Mouse (Mus musculus) forebrain, postnatal 0 days (tissue): ENCODE results near the gene Aym1. TPM values are rescaled to one million over a fixed set of nuclear protein-coding genes. Genes with fewer than 3 reads are reported as not detected.

Source experiments
- ATAC-seq: fragments of 200-750 bp; cut with Nextera tagmentation; 2 replicates; pipeline ENCODE4 v1.8.0; 2017; ENCODE audit warnings: mild to moderate bottlenecking, moderate library complexity
- DNase-seq: peaks from one replicate; pipeline ENCODE4 v3.0.0-alpha.2; 2015
- H3K27ac ChIP-seq: fragments of 300-500 bp; sonication (generic); 2 replicates; pipeline ENCODE4 v1.5.1; 2014; ENCODE audit warnings: low read depth, mild to moderate bottlenecking, antibody characterized with exemption, low read length, moderate library complexity, mixed read lengths
- H3K27me3 ChIP-seq: fragments of 300-500 bp; sonication (generic); 2 replicates; pipeline ENCODE4 v1.6.1; 2014; ENCODE audit warnings: mild to moderate bottlenecking, low read length, mixed read lengths; ENCODE audit not compliant: insufficient read depth
- H3K36me3 ChIP-seq: fragments of 300-500 bp; sonication (generic); 2 replicates; pipeline ENCODE4 v1.6.1; 2014; ENCODE audit warnings: mild to moderate bottlenecking, moderate library complexity; ENCODE audit not compliant: insufficient read depth
- H3K4me1 ChIP-seq: fragments of 300-500 bp; sonication (generic); 2 replicates; pipeline ENCODE4 v1.6.1; 2014; ENCODE audit warnings: antibody characterized with exemption; ENCODE audit not compliant: insufficient read depth
- H3K4me2 ChIP-seq: fragments of 300-500 bp; sonication (generic); 2 replicates; pipeline ENCODE4 v1.6.1; 2014; ENCODE audit warnings: low read depth, mild to moderate bottlenecking, moderate library complexity
- H3K4me3 ChIP-seq: fragments of 300-500 bp; sonication (generic); 2 replicates; pipeline ENCODE4 v1.5.1; 2014; ENCODE audit warnings: low read depth, low read length, mixed read lengths
- H3K9ac ChIP-seq: fragments of 300-500 bp; sonication (generic); 2 replicates; pipeline ENCODE4 v1.6.1; 2014; ENCODE audit warnings: mild to moderate bottlenecking
- H3K9me3 ChIP-seq: fragments of 300-500 bp; sonication (generic); 2 replicates; pipeline ENCODE4 v1.6.1; 2016; ENCODE audit warnings: low read length
- CTCF ChIP-seq: sonication (generic); IDR thresholded peaks from 2 replicates; pipeline ENCODE4 v1.5.1; 2016; ENCODE audit warnings: antibody characterized with exemption, control low read depth, low read depth
- WGBS: fragments of 180-500 bp; shearing (Covaris S2); extraction: QIAGEN DNeasy Blood & Tissue Kit; methylation state at CpG from one replicate; pipeline ENCODE4 v1.1.7; 2014; 5-methylcytosine and 5-hydroxymethylcytosine counted together
- polyA plus RNA-seq: library from polyadenylated mRNA; unstranded; fragments of >200 nt; fragmentation: Nextera tagmentation; extraction: Ambion mirVana; gene quantifications from 2 replicates; pipeline ENCODE4 v1.2.1, GENCODE M21; 2015
- total RNA-seq: library from RNA; depleted of rRNA; stranded (reverse); fragments of >200 nt; gene quantifications from 2 replicates; pipeline ENCODE4 v1.2.3, GENCODE M21; 2014

Aym1 gene
- total and polyA plus RNA-seq, 2 experiments from 2014 or later: not detected

- H3K4me2 ChIP-seq: no peak overlapping the region
- no peaks in the 10 kb centered on the region for H3K36me3 ChIP-seq
- no peaks in the 10 kb centered on the region for H3K9me3 ChIP-seq
- H3K27ac ChIP-seq: 0 out of 2 replicates have a peak overlapping the region, but pooled peaks have one; percentile 51
- 34% methylated on average over 3 of the region's 3 CpGs for WGBS
- no peak overlapping the region for H3K4me3 ChIP-seq
- peaks cover 8% of the 10 kb centered on the region for H3K27me3 ChIP-seq
- H3K9ac ChIP-seq: no peak overlapping the region
- TF ChIP-seq CTCF: no peak
- ATAC-seq (peak; percentile 96), DNase-seq (peak; percentile 81)
- H3K4me1 ChIP-seq: peaks cover 10% of the 10 kb centered on the region; the same call in 1 of the 2 replicates
Measured at GRCm38 (mm10) chr5:113351768-113352167, 5.3 kb upstream of the Aym1 start.

- Histone ChIP-seq H3K9me3 (no peaks in the 10 kb centered on the region), H3K27me3 (peaks cover 8% of the 10 kb centered on the region), H3K4me3 (no peak overlapping the region), H3K4me2 (no peak overlapping the region), H3K36me3 (no peaks in the 10 kb centered on the region), H3K27ac (0 out of 2 replicates have a peak overlapping the region, but pooled peaks have one; percentile 4), H3K9ac (no peak overlapping the region), H3K4me1 (peaks cover 14% of the 10 kb centered on the region)
- WGBS: 51% methylated on average over 6 of the region's 6 CpGs
- no peak for TF ChIP-seq CTCF
- DNase-seq (no peak), ATAC-seq (no peak)
Measured at GRCm38 (mm10) chr5:113352636-113353035, 4.5 kb upstream of the Aym1 start.

GRCm38 (mm10) chr5:113354311-113354710 is 2.8 kb upstream of the Aym1 start:
- DNase-seq: no peak
- Histone ChIP-seq H3K27me3 (no peaks in the 10 kb centered on the region), H3K9ac (no peak overlapping the region), H3K9me3 (no peaks in the 10 kb centered on the region), H3K4me2 (peak overlapping the region; percentile 10), H3K27ac (no peak overlapping the region), H3K4me3 (no peak overlapping the region), H3K36me3 (no peaks in the 10 kb centered on the region), H3K4me1 (peaks cover 14% of the 10 kb centered on the region)
- 48% methylated on average over 16 of the region's 16 CpGs for WGBS
- no peak for TF ChIP-seq CTCF
- ATAC-seq: no peak

GRCm38 (mm10) chr5:113357656-113358055 is 562 bp downstream of the Aym1 start:
- Histone ChIP-seq H3K4me3 (no peak overlapping the region), H3K27ac (no peak overlapping the region), H3K9ac (no peak overlapping the region), H3K4me1 (peaks cover 3% of the 10 kb centered on the region; the same call in 1 of the 2 replicates), H3K4me2 (no peak overlapping the region), H3K36me3 (no peaks in the 10 kb centered on the region), H3K9me3 (no peaks in the 10 kb centered on the region), H3K27me3 (no peaks in the 10 kb centered on the region)
- TF ChIP-seq CTCF: no peak
- no peak; the same call in 1 of the 2 replicates for ATAC-seq
- WGBS: 34% methylated on average over 3 of the region's 3 CpGs
- no peak for DNase-seq

GRCm38 (mm10) chr5:113358833-113359232 is 1.7 kb downstream of the Aym1 start:
- H3K27me3 ChIP-seq: no peaks in the 10 kb centered on the region
- ATAC-seq (no peak), DNase-seq (no peak)
- H3K9ac ChIP-seq: no peak overlapping the region
- no peak overlapping the region for H3K4me3 ChIP-seq
- TF ChIP-seq CTCF: no peak
- H3K4me2 ChIP-seq: no peak overlapping the region
- peaks cover 3% of the 10 kb centered on the region; the same call in 1 of the 2 replicates for H3K4me1 ChIP-seq
- H3K9me3 ChIP-seq: no peaks in the 10 kb centered on the region
- H3K36me3 ChIP-seq: no peaks in the 10 kb centered on the region
- H3K27ac ChIP-seq: no peak overlapping the region
- WGBS: 18% methylated on average over 11 of the region's 11 CpGs

DNA sequence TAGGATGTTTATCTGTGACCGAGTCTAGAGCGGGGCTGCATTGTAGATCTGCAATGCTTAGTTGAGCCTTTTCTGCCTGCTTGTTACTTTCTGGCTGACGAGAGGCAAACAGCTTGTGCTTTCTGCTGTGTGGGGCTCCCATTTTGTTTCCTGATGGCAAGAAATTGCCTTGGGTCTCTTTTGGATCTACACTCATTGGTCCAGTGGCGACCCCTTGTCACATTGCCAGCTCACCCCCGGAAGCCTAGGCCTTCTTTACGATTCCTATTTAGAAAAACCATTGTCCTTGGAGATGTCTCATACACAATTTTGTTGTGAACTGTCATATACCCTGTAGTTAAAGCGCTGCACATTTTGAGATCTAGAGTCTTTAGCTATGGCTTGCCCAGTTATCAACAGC is 4.2 kb downstream of the Aym1 start:
- 65% methylated on average over 7 of the region's 7 CpGs for WGBS
- no peak for TF ChIP-seq CTCF

GRCm38 (mm10) chr5:113362258-113362996 is 5.3 kb downstream of the Aym1 start:
- H3K9ac ChIP-seq: no peak overlapping the region
- H3K27me3 ChIP-seq: no peaks in the 10 kb centered on the region; the same call in 1 of the 2 replicates
- no peak overlapping the region for H3K4me2 ChIP-seq
- H3K27ac ChIP-seq: no peak overlapping the region
- H3K9me3 ChIP-seq: no peaks in the 10 kb centered on the region
- H3K4me3 ChIP-seq: no peak overlapping the region
- DNase-seq: no peak
- TF ChIP-seq CTCF: no peak
- 76% methylated on average over 9 of the region's 9 CpGs for WGBS
- no peaks in the 10 kb centered on the region; the same call in 1 of the 2 replicates for H3K4me1 ChIP-seq
- no peak for ATAC-seq
- no peaks in the 10 kb centered on the region for H3K36me3 ChIP-seq

More for the DNA sequence above, 4.2 kb downstream of the Aym1 start:
- Histone ChIP-seq H3K27ac (no peak overlapping the region), H3K36me3 (no peaks in the 10 kb centered on the region), H3K27me3 (no peaks in the 10 kb centered on the region; the same call in 1 of the 2 replicates), H3K9me3 (no peaks in the 10 kb centered on the region), H3K4me1 (peaks cover 3% of the 10 kb centered on the region; the same call in 1 of the 2 replicates), H3K9ac (no peak overlapping the region), H3K4me3 (no peak overlapping the region), H3K4me2 (no peak overlapping the region)
- DNase-seq (no peak), ATAC-seq (no peak)
